Mouse (Mus musculus) mammary gland, adult 2 months (tissue): ENCODE data around the gene Pik3c2g. TPM values are rescaled to one million over a fixed set of nuclear protein-coding genes. Genes with fewer than 3 reads are reported as not detected.

Source experiments
- polyA plus RNA-seq: library from polyadenylated mRNA; depleted of rRNA; stranded (reverse); fragments of >200 nt; gene quantifications from 2 replicates; pipeline ENCODE4 v1.2.3, GENCODE M21; 2012; ENCODE audit warnings: low replicate concordance; rRNA removed

Gene Pik3c2g
- 0.41 and 0.80 TPM in 2 replicates for polyA plus RNA-seq

GRCm38 (mm10) chr6:139586892-139587291, at the start of gene Pik3c2g:
Gene Pik3c2g (plus strand): TSS chr6:139587221.

Other genes with a start within 250 kb of the Pik3c2g start
- not detected in 2 replicates for gene Rergl, start 85.2 kb upstream of the Pik3c2g start, polyA plus RNA-seq